Mouse (Mus musculus) embryonic facial prominence, embryonic 13.5 days (tissue): Measurements from ENCODE around the gene Tamm41. TPM values are rescaled to one million over a fixed set of nuclear protein-coding genes. Genes with fewer than 3 reads are reported as not detected.
A peak's percentile ranks its signal among the peaks of the same experiment; 100 is the strongest.

Experiments
- ATAC-seq: fragments of 200-750 bp; cut with Nextera tagmentation; 2 replicates; pipeline ENCODE4 v1.8.0; 2017; ENCODE audit warnings: low read depth; ENCODE audit not compliant: insufficient number of reproducible peaks, insufficient read depth, low FRiP score, low TSS enrichment
- H3K27ac ChIP-seq: fragments of 300-500 bp; sonication (generic); 2 replicates; pipeline ENCODE4 v1.5.1; 2015; ENCODE audit warnings: moderate library complexity, mild to moderate bottlenecking, inconsistent platforms
- H3K27me3 ChIP-seq: fragments of 300-500 bp; sonication (generic); 2 replicates; pipeline ENCODE4 v1.6.1; 2015; ENCODE audit warnings: mild to moderate bottlenecking, inconsistent platforms
- H3K36me3 ChIP-seq: fragments of 300-500 bp; sonication (generic); 2 replicates; pipeline ENCODE4 v1.6.1; 2015; ENCODE audit warnings: mild to moderate bottlenecking, inconsistent platforms
- H3K4me1 ChIP-seq: fragments of 300-500 bp; sonication (generic); 2 replicates; pipeline ENCODE4 v1.6.1; 2015; ENCODE audit warnings: inconsistent platforms
- H3K4me2 ChIP-seq: fragments of 300-500 bp; sonication (generic); 2 replicates; pipeline ENCODE4 v1.6.1; 2015; ENCODE audit warnings: moderate library complexity, mild to moderate bottlenecking, inconsistent platforms
- H3K4me3 ChIP-seq: fragments of 300-500 bp; sonication (generic); 2 replicates; pipeline ENCODE4 v1.5.1; 2015; ENCODE audit warnings: mild to moderate bottlenecking, inconsistent platforms
- H3K9ac ChIP-seq: fragments of 300-500 bp; sonication (generic); 2 replicates; pipeline ENCODE4 v1.6.1; 2015; ENCODE audit warnings: mild to moderate bottlenecking, inconsistent platforms
- H3K9me3 ChIP-seq: fragments of 300-500 bp; sonication (generic); 2 replicates; pipeline ENCODE4 v1.6.1; 2016; ENCODE audit warnings: inconsistent platforms
- WGBS: fragments of 180-500 bp; shearing (Covaris S2); methylation state at CpG from one replicate; pipeline ENCODE4 v1.1.7; 2015; ENCODE audit warnings: mixed read lengths; 5-methylcytosine and 5-hydroxymethylcytosine counted together
- polyA plus RNA-seq: library from polyadenylated mRNA; unstranded; fragments of >200 nt; fragmentation: Nextera tagmentation; extraction: Ambion mirVana; gene quantifications from 2 replicates; pipeline ENCODE4 v1.2.1, GENCODE M21; 2015

Tamm41 gene
- polyA plus RNA-seq, 1 experiment from 2014 or later = 66.2 TPM

GRCm38 (mm10) chr6:114969213-114970120 is 68.2 kb downstream of the Tamm41 start, which contains the start of gene Vgll4:
Gene Vgll4 (minus strand): TSS chr6:114969994.
- peaks cover 48% of the 10 kb centered on the region for H3K4me1 ChIP-seq
- no peaks in the 10 kb centered on the region for H3K36me3 ChIP-seq
- H3K4me3 ChIP-seq = peak within 1 kb of the TSS; percentile 77
- H3K9ac ChIP-seq = peak within 1 kb of the TSS; percentile 90
- peak within 1 kb of the TSS; percentile 99 for H3K4me2 ChIP-seq
- 0 out of 2 replicates have a peak, but pooled peaks cover 3% of the 10 kb centered on the region for H3K27me3 ChIP-seq
- ATAC-seq = peak; percentile 79
- H3K9me3 ChIP-seq = no peaks in the 10 kb centered on the region
- H3K27ac ChIP-seq = peak within 1 kb of the TSS; percentile 92
- WGBS = under 1% methylated on average over 79 of the region's 79 CpGs

DNA sequence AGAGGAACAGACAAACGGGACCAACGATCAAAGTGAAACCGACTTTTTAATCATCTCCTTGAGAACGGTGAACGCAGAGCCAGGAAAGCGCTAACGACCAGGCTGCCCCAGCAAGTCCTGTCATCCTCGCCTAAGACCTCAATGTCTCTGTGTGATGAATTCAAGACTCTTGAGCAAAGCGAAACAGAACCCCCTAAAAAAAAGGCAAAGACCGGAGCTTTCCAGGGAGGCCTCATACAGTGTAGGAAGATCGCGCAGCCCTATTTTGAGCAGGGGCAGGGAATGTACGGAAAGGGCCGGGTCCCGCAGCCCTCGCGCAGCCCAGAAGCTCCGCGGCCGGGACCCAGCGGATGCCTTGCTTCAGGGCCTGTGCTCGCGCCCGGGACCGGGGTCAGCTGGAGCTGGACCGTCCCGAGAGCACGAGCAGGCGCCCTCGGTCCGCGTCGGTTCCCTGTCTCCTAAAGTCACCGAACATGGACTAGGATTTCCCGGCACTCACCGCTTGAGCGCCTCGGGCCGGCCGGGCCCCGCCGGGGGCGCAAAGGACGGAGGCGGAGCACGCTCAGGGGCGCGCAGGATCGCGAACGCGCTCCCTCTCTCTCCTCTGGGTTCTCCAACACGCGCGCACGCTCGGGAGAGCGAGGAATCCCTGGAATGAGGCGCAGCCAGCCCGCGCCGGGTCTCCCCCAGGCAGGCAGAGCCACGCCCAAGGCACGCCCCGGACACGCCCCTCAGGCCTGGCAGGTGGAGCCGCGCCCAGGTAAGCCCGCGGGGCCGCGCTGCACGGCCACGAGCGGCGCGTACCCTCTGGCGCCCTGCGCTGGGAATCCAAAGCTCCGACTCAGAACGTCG is 69.1 kb downstream of the Tamm41 start:
- peak; percentile 65 for ATAC-seq
- H3K27ac ChIP-seq = peak overlapping the region; percentile 92
- H3K4me3 ChIP-seq = peak overlapping the region; percentile 77
- 0 out of 2 replicates have a peak, but pooled peaks cover 3% of the 10 kb centered on the region for H3K27me3 ChIP-seq
- H3K4me1 ChIP-seq = peaks cover 55% of the 10 kb centered on the region
- WGBS = under 1% methylated on average over 81 of the region's 82 CpGs
- no peaks in the 10 kb centered on the region for H3K9me3 ChIP-seq
- H3K4me2 ChIP-seq = peak overlapping the region; percentile 99
- no peaks in the 10 kb centered on the region for H3K36me3 ChIP-seq
- H3K9ac ChIP-seq = peak overlapping the region; percentile 90

DNA sequence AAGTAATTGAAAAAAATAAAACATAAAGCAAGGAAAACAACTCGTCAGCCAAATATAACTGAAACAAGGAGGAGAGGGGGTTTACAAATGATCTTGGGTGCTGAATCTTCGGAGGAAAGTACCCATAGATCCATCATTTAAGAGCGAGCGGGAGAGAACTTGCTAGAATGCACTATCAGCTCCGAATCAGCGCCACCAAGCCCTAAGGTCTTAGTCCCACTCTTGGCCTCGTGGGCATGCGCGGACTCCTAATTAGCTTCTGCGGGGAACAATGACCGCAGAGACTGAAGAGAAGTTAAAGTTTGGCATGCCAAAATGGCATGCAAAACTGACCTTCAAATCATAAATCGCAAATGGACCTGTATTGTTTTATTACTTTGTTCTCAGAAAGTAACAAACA is 70.1 kb downstream of the Tamm41 start:
- peaks cover 62% of the 10 kb centered on the region for H3K4me1 ChIP-seq
- no peaks in the 10 kb centered on the region for H3K9me3 ChIP-seq
- no peak overlapping the region for H3K27ac ChIP-seq
- H3K27me3 ChIP-seq = 0 out of 2 replicates have a peak, but pooled peaks cover 3% of the 10 kb centered on the region
- 35% methylated on average over 12 of the region's 12 CpGs for WGBS
- ATAC-seq = no peak
- H3K4me3 ChIP-seq = peak overlapping the region; percentile 77
- no peaks in the 10 kb centered on the region for H3K36me3 ChIP-seq
- H3K9ac ChIP-seq = peak overlapping the region; percentile 90
- peak overlapping the region; percentile 99 for H3K4me2 ChIP-seq

DNA sequence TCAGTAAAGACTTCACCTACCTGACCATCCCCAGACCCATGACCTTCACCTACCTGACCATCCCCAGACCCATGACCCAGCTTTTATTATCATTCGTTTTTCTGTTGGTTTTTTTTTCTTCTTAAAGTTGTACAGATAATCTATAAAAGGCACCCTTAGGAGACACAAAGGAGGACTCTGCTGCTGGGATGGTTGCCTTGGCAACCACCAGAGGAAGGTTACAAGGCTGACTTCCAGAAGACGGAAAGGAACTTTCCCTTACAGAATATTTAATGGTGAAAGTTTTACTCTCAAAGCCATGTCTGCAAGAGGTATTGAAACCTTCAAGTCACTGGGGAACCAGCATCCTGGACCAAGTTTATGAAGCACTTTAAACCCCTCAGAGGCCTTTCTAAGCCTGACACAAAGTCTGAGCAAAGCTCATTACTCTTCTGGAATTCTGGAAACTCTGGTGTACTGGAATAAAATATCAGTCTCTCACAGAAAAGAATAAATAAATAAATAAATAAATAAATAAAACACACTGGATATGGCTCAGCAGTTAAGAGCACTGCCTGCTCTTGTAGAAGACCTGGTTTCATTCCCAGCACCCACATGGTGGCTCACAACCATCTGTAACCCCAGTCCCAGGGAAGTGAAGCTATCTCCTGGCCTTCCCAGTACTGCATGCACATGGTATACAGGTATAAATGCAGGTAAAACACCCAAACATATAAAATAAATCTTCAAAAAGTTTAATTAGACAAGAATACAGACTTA is 71.1 kb downstream of the Tamm41 start:
- Histone ChIP-seq H3K9me3 (no peaks in the 10 kb centered on the region), H3K4me2 (peak overlapping the region; percentile 99), H3K4me1 (peaks cover 58% of the 10 kb centered on the region), H3K4me3 (peak overlapping the region; percentile 9; the same call in 1 of the 2 replicates), H3K27me3 (0 out of 2 replicates have a peak, but pooled peaks cover 3% of the 10 kb centered on the region), H3K36me3 (no peaks in the 10 kb centered on the region), H3K9ac (no peak overlapping the region), H3K27ac (no peak overlapping the region)
- no peak for ATAC-seq
- 49% methylated on average over 2 of the region's 2 CpGs for WGBS

- ATAC-seq = no peak
- no peak overlapping the region for H3K4me3 ChIP-seq
- H3K4me1 ChIP-seq = peaks cover 58% of the 10 kb centered on the region
- no peak overlapping the region for H3K27ac ChIP-seq
- H3K27me3 ChIP-seq = 0 out of 2 replicates have a peak, but pooled peaks cover 3% of the 10 kb centered on the region
- H3K9ac ChIP-seq = no peak overlapping the region
- no peak overlapping the region for H3K4me2 ChIP-seq
- H3K36me3 ChIP-seq = no peaks in the 10 kb centered on the region
- no peaks in the 10 kb centered on the region for H3K9me3 ChIP-seq
- 80% methylated on average over 3 of the region's 3 CpGs for WGBS
These were observed 71.9 kb downstream of the Tamm41 start for GRCm38 (mm10) chr6:114965802-114966201.

DNA sequence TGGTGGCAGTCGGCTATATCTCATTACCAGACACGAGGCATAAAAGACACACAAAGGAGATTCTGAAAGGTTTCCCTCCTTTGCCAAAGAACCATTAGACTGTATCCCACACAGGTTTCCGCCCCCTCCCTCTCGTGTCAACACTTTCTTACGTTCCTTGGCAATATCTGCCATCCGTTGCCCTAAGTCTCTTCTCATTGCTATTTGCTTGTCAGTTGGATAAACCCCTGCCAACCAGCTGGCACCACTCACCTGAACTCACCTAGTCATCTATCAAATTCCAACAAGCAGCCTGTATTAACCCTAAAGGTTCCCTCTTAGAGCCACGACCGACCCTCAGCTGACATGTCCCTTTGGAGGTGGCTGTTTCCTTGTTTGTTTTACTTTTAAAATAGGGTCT is 72.3 kb downstream of the Tamm41 start:
- 80% methylated on average over 8 of the region's 8 CpGs for WGBS
- no peak overlapping the region for H3K9ac ChIP-seq
- H3K9me3 ChIP-seq = no peaks in the 10 kb centered on the region
- H3K4me3 ChIP-seq = no peak overlapping the region
- no peak for ATAC-seq
- 0 out of 2 replicates have a peak, but pooled peaks cover 3% of the 10 kb centered on the region for H3K27me3 ChIP-seq
- no peak overlapping the region for H3K4me2 ChIP-seq
- peaks cover 54% of the 10 kb centered on the region for H3K4me1 ChIP-seq
- H3K27ac ChIP-seq = no peak overlapping the region
- no peaks in the 10 kb centered on the region for H3K36me3 ChIP-seq

GRCm38 (mm10) chr6:114964235-114964634 is 73.4 kb downstream of the Tamm41 start:
- Histone ChIP-seq H3K4me3 (no peak overlapping the region), H3K36me3 (no peaks in the 10 kb centered on the region), H3K9ac (no peak overlapping the region), H3K4me2 (no peak overlapping the region), H3K4me1 (peaks cover 47% of the 10 kb centered on the region), H3K9me3 (no peaks in the 10 kb centered on the region), H3K27me3 (0 out of 2 replicates have a peak, but pooled peaks cover 3% of the 10 kb centered on the region), H3K27ac (peak overlapping the region; percentile 23; the same call in 1 of the 2 replicates)
- no peak for ATAC-seq
- 58% methylated on average over 2 of the region's 2 CpGs for WGBS

- Histone ChIP-seq H3K4me3 (no peak overlapping the region), H3K4me1 (peaks cover 48% of the 10 kb centered on the region), H3K4me2 (no peak overlapping the region), H3K27me3 (0 out of 2 replicates have a peak, but pooled peaks cover 3% of the 10 kb centered on the region), H3K9ac (no peak overlapping the region), H3K27ac (peak overlapping the region; percentile 23; the same call in 1 of the 2 replicates), H3K9me3 (no peaks in the 10 kb centered on the region), H3K36me3 (no peaks in the 10 kb centered on the region)
- 31% methylated on average over 5 of the region's 5 CpGs for WGBS
- no peak for ATAC-seq
These were observed 74.0 kb downstream of the Tamm41 start for GRCm38 (mm10) chr6:114963636-114964035.

DNA sequence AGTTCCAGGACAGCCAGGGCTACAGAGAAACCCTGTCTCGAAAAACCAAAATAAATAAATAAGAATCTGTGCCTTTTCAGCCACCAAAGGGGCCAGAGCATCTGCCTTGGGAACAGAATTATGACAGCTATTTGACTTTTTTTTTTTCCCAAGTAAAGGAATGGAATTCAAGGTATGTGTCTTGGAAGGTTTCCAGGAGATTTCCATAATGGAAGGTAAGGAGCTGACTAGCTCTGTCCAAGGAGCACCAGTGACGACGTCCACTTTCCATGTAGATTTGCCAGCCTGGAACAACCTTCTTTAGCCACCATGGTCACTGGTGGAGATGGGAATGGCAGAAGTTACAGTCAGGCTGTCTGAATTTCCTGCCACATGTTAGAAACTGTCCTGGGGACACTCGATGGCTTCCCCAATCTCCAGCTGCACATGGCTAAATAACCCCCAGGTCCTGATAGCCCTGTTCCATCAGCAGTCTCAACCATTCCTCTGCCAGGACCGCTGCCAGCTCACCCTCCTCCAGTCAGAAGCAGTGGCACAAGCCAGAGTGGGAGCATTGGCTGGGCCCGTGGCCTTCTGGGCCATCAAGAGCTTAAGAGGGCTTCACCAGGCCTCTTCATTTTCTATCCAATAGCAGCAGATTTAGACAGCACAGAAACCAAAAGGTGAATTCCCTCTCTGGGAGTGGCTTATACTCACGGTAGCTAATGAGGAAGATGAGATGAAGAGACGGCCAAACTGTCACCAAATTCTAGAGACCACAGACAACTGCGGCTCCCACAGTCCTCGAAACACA is 76.2 kb downstream of the Tamm41 start:
- 0 out of 2 replicates have a peak, but pooled peaks cover 1% of the 10 kb centered on the region for H3K27me3 ChIP-seq
- WGBS = 76% methylated on average over 10 of the region's 10 CpGs
- H3K9me3 ChIP-seq = no peaks in the 10 kb centered on the region
- H3K4me1 ChIP-seq = peaks cover 40% of the 10 kb centered on the region
- H3K4me3 ChIP-seq = no peak overlapping the region
- H3K4me2 ChIP-seq = no peak overlapping the region
- no peak for ATAC-seq
- H3K27ac ChIP-seq = no peak overlapping the region
- no peaks in the 10 kb centered on the region for H3K36me3 ChIP-seq
- no peak overlapping the region for H3K9ac ChIP-seq

DNA sequence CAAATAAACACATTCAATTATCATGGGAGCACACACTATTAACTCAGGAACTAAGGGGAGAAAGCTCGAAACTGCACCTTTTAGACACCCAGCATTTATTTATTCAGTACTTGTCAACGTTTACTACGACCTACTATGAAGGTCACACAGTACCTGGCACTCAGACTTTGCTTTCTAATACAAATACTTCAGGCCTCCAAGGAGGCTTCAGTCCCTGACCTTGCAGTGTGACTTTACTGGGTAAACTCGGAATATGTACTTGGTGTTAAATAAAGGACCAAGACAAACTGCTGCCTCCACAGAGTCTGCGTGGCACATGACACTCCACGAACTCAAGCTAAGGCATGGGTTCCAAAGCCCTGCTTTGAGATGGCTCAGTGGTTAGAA is 78.7 kb downstream of the Tamm41 start:
- no peak for ATAC-seq
- H3K36me3 ChIP-seq = no peaks in the 10 kb centered on the region
- H3K27me3 ChIP-seq = no peaks in the 10 kb centered on the region
- H3K9me3 ChIP-seq = no peaks in the 10 kb centered on the region
- H3K27ac ChIP-seq = no peak overlapping the region
- H3K4me2 ChIP-seq = no peak overlapping the region
- peaks cover 27% of the 10 kb centered on the region for H3K4me1 ChIP-seq
- H3K9ac ChIP-seq = no peak overlapping the region
- no peak overlapping the region for H3K4me3 ChIP-seq
- WGBS = 90% methylated on average over 6 of the region's 6 CpGs
